Mouse (Mus musculus): Measurements from ENCODE around the gene Ttc3. TPM values are rescaled to one million over a fixed set of nuclear protein-coding genes. Genes with fewer than 3 reads are reported as not detected.

Ttc3 gene
- polyA plus RNA-seq, 1 experiment from 2014 or later: 815 TPM

DNA sequence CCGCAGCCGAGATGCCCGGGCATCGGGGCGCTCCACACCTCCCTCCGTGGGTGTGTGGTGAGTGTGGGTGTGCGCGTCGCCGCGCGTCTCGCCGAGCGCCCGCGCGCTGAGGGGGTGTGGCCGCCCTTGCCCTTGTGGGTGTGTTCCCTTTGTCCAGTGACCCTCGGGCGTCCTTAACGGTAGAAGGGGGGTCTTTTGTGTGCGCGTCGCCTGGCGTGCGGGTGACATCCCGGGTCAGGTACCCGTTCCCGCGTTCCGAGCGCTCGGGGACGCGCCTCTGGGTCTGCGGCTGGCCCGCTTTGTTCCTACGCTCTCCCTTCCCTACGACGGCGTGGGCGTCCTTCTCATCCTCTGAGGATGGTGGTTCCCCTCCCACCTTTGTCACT, 490 bp downstream of the Ttc3 start:
- no peaks in the 10 kb centered on the region for H3K27me3 ChIP-seq (replicated peaks; ENCODE audit: control insufficient read depth, insufficient read depth, low read length)
- H3K4me3 ChIP-seq (ENCODE audit: low read depth, low read length): peak overlapping the region; percentile 92
- ATAC-seq (peak; percentile 69), DNase-seq (ENCODE audit: low spot score) (no peak)
- H3K27ac ChIP-seq (ENCODE audit: low read depth, low read length): peak overlapping the region; percentile 99
- no peaks in the 10 kb centered on the region for H3K36me3 ChIP-seq (ENCODE audit: control insufficient read depth, insufficient read depth, low read length)
- H3K9me3 ChIP-seq (replicated peaks; ENCODE audit: control insufficient read depth, low read length): no peaks in the 10 kb centered on the region
- peaks cover 25% of the 10 kb centered on the region for H3K4me1 ChIP-seq (ENCODE audit: control insufficient read depth, insufficient read depth, low read length)
- peak overlapping the region; percentile 66 for H3K4me2 ChIP-seq (ENCODE audit: low read length)
- WGBS: 0% methylated on average over 37 of the region's 43 CpGs
- peak overlapping the region; percentile 98 for H3K9ac ChIP-seq (ENCODE audit: low read length)

GRCm38 (mm10) chr16:94371301-94371931, 998 bp downstream of the Ttc3 start, which contains the start of gene Pigp:
Gene Pigp (minus strand): TSS chr16:94371842.
- Histone ChIP-seq H3K27me3 (replicated peaks; ENCODE audit: control insufficient read depth, insufficient read depth, low read length) (no peaks in the 10 kb centered on the region), H3K4me2 (ENCODE audit: low read length) (peak within 1 kb of the TSS; percentile 66), H3K4me1 (ENCODE audit: control insufficient read depth, insufficient read depth, low read length) (peaks cover 25% of the 10 kb centered on the region), H3K9me3 (replicated peaks; ENCODE audit: control insufficient read depth, low read length) (no peaks in the 10 kb centered on the region), H3K36me3 (ENCODE audit: control insufficient read depth, insufficient read depth, low read length) (no peaks in the 10 kb centered on the region), H3K27ac (ENCODE audit: low read depth, low read length) (peak within 1 kb of the TSS; percentile 99), H3K4me3 (ENCODE audit: low read depth, low read length) (peak within 1 kb of the TSS; percentile 92), H3K9ac (ENCODE audit: low read length) (peak within 1 kb of the TSS; percentile 98)
- peak; percentile 87 for ATAC-seq
- under 1% methylated on average over 42 of the region's 43 CpGs for WGBS
- peak; percentile 93 for DNase-seq (ENCODE audit: low spot score)

- H3K4me1 ChIP-seq (ENCODE audit: control insufficient read depth, insufficient read depth, low read length): peaks cover 7% of the 10 kb centered on the region; the same call in 1 of the 2 replicates
- no peak for ATAC-seq
- no peak overlapping the region for H3K4me3 ChIP-seq (ENCODE audit: low read depth, low read length)
- no peak overlapping the region for H3K9ac ChIP-seq (ENCODE audit: low read length)
- no peaks in the 10 kb centered on the region for H3K27me3 ChIP-seq (replicated peaks; ENCODE audit: control insufficient read depth, insufficient read depth, low read length)
- no peaks in the 10 kb centered on the region for H3K9me3 ChIP-seq (replicated peaks; ENCODE audit: control insufficient read depth, low read length)
- H3K36me3 ChIP-seq (ENCODE audit: control insufficient read depth, insufficient read depth, low read length): no peaks in the 10 kb centered on the region
- no peak overlapping the region for H3K27ac ChIP-seq (ENCODE audit: low read depth, low read length)
- H3K4me2 ChIP-seq (ENCODE audit: low read length): no peak overlapping the region
- DNase-seq (ENCODE audit: low spot score): no peak
- WGBS: 87% methylated on average over 1 of the region's 1 CpGs
These were observed 9.0 kb downstream of the Ttc3 start for GRCm38 (mm10) chr16:94379386-94379785.

DNA sequence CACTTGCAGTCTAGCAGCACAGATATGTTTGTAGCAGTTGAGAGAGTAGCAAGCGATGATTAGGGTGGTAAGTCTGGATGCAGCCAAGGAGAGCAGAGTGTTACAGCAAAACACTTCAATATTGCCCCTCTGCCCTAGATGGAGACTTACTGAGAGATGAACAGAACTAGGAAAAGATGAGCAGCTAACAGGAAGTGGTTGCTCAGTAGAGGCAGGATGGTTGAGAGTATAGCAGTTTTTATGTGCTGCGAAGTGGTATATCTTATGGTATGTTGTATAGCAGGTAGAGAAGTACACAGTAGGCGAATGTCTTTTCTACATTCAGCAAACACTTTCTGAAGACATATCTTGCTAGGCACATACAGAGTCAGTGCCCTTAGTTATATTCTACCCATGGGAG, 12.9 kb downstream of the Ttc3 start:
- Histone ChIP-seq H3K9ac (ENCODE audit: low read length) (no peak overlapping the region), H3K4me2 (ENCODE audit: low read length) (no peak overlapping the region), H3K36me3 (ENCODE audit: control insufficient read depth, insufficient read depth, low read length) (peaks cover 6% of the 10 kb centered on the region; the same call in 1 of the 2 replicates), H3K27me3 (replicated peaks; ENCODE audit: control insufficient read depth, insufficient read depth, low read length) (no peaks in the 10 kb centered on the region), H3K4me1 (ENCODE audit: control insufficient read depth, insufficient read depth, low read length) (peaks cover 3% of the 10 kb centered on the region; the same call in 1 of the 2 replicates), H3K27ac (ENCODE audit: low read depth, low read length) (no peak overlapping the region), H3K4me3 (ENCODE audit: low read depth, low read length) (no peak overlapping the region), H3K9me3 (replicated peaks; ENCODE audit: control insufficient read depth, low read length) (no peaks in the 10 kb centered on the region)
- ATAC-seq: no peak
- no peak for DNase-seq (ENCODE audit: low spot score)
- WGBS: 96% methylated on average over 3 of the region's 3 CpGs

GRCm38 (mm10) chr16:94387690-94388089, 17.3 kb downstream of the Ttc3 start:
- Histone ChIP-seq H3K4me3 (ENCODE audit: low read depth, low read length) (no peak overlapping the region), H3K9ac (ENCODE audit: low read length) (no peak overlapping the region), H3K4me1 (ENCODE audit: control insufficient read depth, insufficient read depth, low read length) (no peaks in the 10 kb centered on the region), H3K27ac (ENCODE audit: low read depth, low read length) (no peak overlapping the region), H3K9me3 (replicated peaks; ENCODE audit: control insufficient read depth, low read length) (no peaks in the 10 kb centered on the region), H3K4me2 (ENCODE audit: low read length) (no peak overlapping the region), H3K27me3 (replicated peaks; ENCODE audit: control insufficient read depth, insufficient read depth, low read length) (no peaks in the 10 kb centered on the region), H3K36me3 (ENCODE audit: control insufficient read depth, insufficient read depth, low read length) (peaks cover 10% of the 10 kb centered on the region; the same call in 1 of the 2 replicates)
- 96% methylated on average over 7 of the region's 7 CpGs for WGBS
- ATAC-seq (no peak), DNase-seq (ENCODE audit: low spot score) (no peak)

- Histone ChIP-seq H3K27me3 (replicated peaks; ENCODE audit: control insufficient read depth, insufficient read depth, low read length) (no peaks in the 10 kb centered on the region), H3K4me1 (ENCODE audit: control insufficient read depth, insufficient read depth, low read length) (no peaks in the 10 kb centered on the region), H3K36me3 (ENCODE audit: control insufficient read depth, insufficient read depth, low read length) (peaks cover 31% of the 10 kb centered on the region), H3K4me2 (ENCODE audit: low read length) (no peak overlapping the region), H3K9me3 (replicated peaks; ENCODE audit: control insufficient read depth, low read length) (no peaks in the 10 kb centered on the region), H3K9ac (ENCODE audit: low read length) (no peak overlapping the region), H3K4me3 (ENCODE audit: low read depth, low read length) (no peak overlapping the region), H3K27ac (ENCODE audit: low read depth, low read length) (no peak overlapping the region)
- DNase-seq (ENCODE audit: low spot score) (no peak), ATAC-seq (no peak)
- 88% methylated on average over 4 of the region's 4 CpGs for WGBS
These were observed 21.9 kb downstream of the Ttc3 start for GRCm38 (mm10) chr16:94392299-94392698.

DNA sequence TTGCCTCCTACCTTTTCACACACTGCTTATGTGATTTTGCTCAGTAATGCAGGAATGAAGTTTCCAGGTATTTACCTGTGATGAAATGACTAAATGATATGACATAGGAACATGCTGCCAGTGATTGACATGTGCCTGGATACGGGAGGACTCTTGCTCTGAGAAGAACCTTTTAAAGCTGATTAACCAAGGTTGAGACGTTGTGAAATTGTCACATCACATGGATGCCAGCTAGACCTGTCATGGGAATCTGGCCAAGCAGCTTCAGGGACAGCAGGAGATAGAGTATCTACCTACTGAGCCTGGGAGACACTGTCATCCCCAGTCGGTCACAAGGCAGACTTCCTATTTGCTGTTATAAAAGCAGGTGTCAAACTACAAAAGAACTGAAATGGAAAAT, 24.6 kb downstream of the Ttc3 start:
- Histone ChIP-seq H3K9ac (ENCODE audit: low read length) (no peak overlapping the region), H3K27ac (ENCODE audit: low read depth, low read length) (no peak overlapping the region), H3K36me3 (ENCODE audit: control insufficient read depth, insufficient read depth, low read length) (peaks cover 33% of the 10 kb centered on the region), H3K4me3 (ENCODE audit: low read depth, low read length) (no peak overlapping the region), H3K9me3 (replicated peaks; ENCODE audit: control insufficient read depth, low read length) (no peaks in the 10 kb centered on the region), H3K4me1 (ENCODE audit: control insufficient read depth, insufficient read depth, low read length) (no peaks in the 10 kb centered on the region), H3K27me3 (replicated peaks; ENCODE audit: control insufficient read depth, insufficient read depth, low read length) (no peaks in the 10 kb centered on the region), H3K4me2 (ENCODE audit: low read length) (no peak overlapping the region)
- DNase-seq (ENCODE audit: low spot score) (no peak), ATAC-seq (no peak)
- 75% methylated on average over 3 of the region's 3 CpGs for WGBS

DNA sequence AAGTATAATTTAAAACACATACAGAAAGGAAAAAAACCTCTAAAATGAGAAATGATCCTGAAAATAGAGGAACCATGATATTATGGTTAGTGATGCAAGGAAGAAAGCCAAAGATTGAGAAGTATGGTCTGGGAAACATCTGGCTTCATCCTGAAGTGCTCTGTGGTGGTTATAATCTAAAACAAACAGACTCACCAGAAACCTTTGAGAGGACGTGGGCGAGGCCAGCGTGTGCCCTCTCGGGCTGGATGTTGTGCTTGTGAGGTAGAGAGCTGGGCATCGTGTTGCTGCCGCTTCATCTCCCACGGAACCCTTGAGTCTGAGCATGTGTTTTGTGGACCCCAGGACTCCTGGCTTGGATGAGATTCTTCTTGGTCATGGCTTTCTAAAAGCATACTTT, 26.2 kb downstream of the Ttc3 start:
- H3K9ac ChIP-seq (ENCODE audit: low read length): no peak overlapping the region
- H3K4me1 ChIP-seq (ENCODE audit: control insufficient read depth, insufficient read depth, low read length): no peaks in the 10 kb centered on the region
- H3K27me3 ChIP-seq (replicated peaks; ENCODE audit: control insufficient read depth, insufficient read depth, low read length): no peaks in the 10 kb centered on the region
- no peak for ATAC-seq
- no peaks in the 10 kb centered on the region for H3K9me3 ChIP-seq (replicated peaks; ENCODE audit: control insufficient read depth, low read length)
- H3K4me2 ChIP-seq (ENCODE audit: low read length): no peak overlapping the region
- 90% methylated on average over 7 of the region's 7 CpGs for WGBS
- no peak overlapping the region for H3K27ac ChIP-seq (ENCODE audit: low read depth, low read length)
- H3K4me3 ChIP-seq (ENCODE audit: low read depth, low read length): no peak overlapping the region
- H3K36me3 ChIP-seq (ENCODE audit: control insufficient read depth, insufficient read depth, low read length): peaks cover 33% of the 10 kb centered on the region
- DNase-seq (ENCODE audit: low spot score): no peak

DNA sequence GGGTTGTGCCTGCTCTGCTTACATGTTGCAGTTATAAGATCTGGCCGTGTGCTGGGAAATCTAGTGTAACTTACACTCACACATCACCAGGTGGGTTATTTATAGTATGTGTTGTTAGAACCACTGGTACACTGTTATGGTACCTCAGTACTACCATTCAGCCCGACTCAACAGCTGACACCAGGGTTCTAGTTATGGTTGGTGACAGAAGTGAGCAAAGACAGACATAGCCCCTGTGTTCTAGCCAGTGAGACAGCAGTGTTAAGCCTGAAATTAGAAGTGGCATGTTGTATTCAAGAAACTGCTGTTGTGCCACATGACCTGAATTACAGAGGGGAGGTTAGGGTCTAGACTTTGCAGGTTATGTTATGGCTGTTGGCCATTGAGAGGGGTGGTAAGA, 28.7 kb downstream of the Ttc3 start:
- H3K36me3 ChIP-seq (ENCODE audit: control insufficient read depth, insufficient read depth, low read length): peaks cover 35% of the 10 kb centered on the region
- H3K9me3 ChIP-seq (replicated peaks; ENCODE audit: control insufficient read depth, low read length): no peaks in the 10 kb centered on the region
- 89% methylated on average over 2 of the region's 2 CpGs for WGBS
- H3K27me3 ChIP-seq (replicated peaks; ENCODE audit: control insufficient read depth, insufficient read depth, low read length): no peaks in the 10 kb centered on the region
- no peak overlapping the region for H3K9ac ChIP-seq (ENCODE audit: low read length)
- no peak overlapping the region for H3K4me2 ChIP-seq (ENCODE audit: low read length)
- H3K27ac ChIP-seq (ENCODE audit: low read depth, low read length): no peak overlapping the region
- ATAC-seq: no peak
- no peak for DNase-seq (ENCODE audit: low spot score)
- H3K4me3 ChIP-seq (ENCODE audit: low read depth, low read length): no peak overlapping the region
- no peaks in the 10 kb centered on the region for H3K4me1 ChIP-seq (ENCODE audit: control insufficient read depth, insufficient read depth, low read length)
